Mouse (Mus musculus) central nervous system, embryonic 18 days (tissue): ENCODE results near the gene Vmn1r217. TPM values are rescaled to one million over a fixed set of nuclear protein-coding genes. Genes with fewer than 3 reads are reported as not detected.

ENCODE experiments used
- polyA plus RNA-seq: library from polyadenylated mRNA; depleted of rRNA; stranded (reverse); fragments of >200 nt; gene quantifications from 2 replicates; pipeline ENCODE4 v1.2.3, GENCODE M21; 2012; rRNA removed

Gene Vmn1r217
- not detected in 2 replicates for polyA plus RNA-seq

GRCm38 (mm10) chr13:23118126-23118525 is at the start of gene Vmn1r217:
Vmn1r217 (minus strand) TSS chr13:23118226.

GRCm38 (mm10) chr13:23159012-23159411 is 41.0 kb upstream of the Vmn1r217 start, which contains the start of gene Vmn1r219:
Vmn1r219 (plus strand) TSS chr13:23159312.

GRCm38 (mm10) chr13:23133099-23133498 is 15.1 kb upstream of the Vmn1r217 start, which contains the start of gene Vmn1r218:
Vmn1r218 (plus strand) TSS chr13:23133155.

GRCm38 (mm10) chr13:23067725-23068124 is 50.3 kb downstream of the Vmn1r217 start, which contains the start of gene Vmn1r215:
Vmn1r215 (plus strand) TSS chr13:23068025.

Other genes starting within 250 kb of the Vmn1r217 start
- gene Vmn1r212, start 234.0 kb downstream of the Vmn1r217 start, polyA plus RNA-seq: not detected in 2 replicates
- 0.03 TPM in 1 of 2 replicates, not detected in the other for gene Vmn1r213, start 110.6 kb downstream of the Vmn1r217 start, polyA plus RNA-seq
- gene Vmn1r214, start 87.8 kb downstream of the Vmn1r217 start, polyA plus RNA-seq: not detected in 2 replicates
- gene Vmn1r215, start 50.2 kb downstream of the Vmn1r217 start, polyA plus RNA-seq: not detected in 2 replicates
- not detected in 2 replicates for gene Vmn1r218, start 14.9 kb upstream of the Vmn1r217 start, polyA plus RNA-seq
- gene Vmn1r219, start 41.1 kb upstream of the Vmn1r217 start, polyA plus RNA-seq: not detected in 2 replicates
- gene Vmn1r220, start 69.7 kb upstream of the Vmn1r217 start, polyA plus RNA-seq: not detected in 2 replicates
- gene Vmn1r221, start 95.9 kb upstream of the Vmn1r217 start, polyA plus RNA-seq: not detected in 2 replicates
- gene Vmn1r222, start 117.7 kb upstream of the Vmn1r217 start, polyA plus RNA-seq: not detected in 2 replicates
- gene Vmn1r223, start 128.9 kb upstream of the Vmn1r217 start, polyA plus RNA-seq: not detected in 2 replicates